Mouse (Mus musculus) MEL (cell line): ENCODE data around the gene Ddx60. TPM values are rescaled to one million over a fixed set of nuclear protein-coding genes. Genes with fewer than 3 reads are reported as not detected.

Experiments
- DNase-seq: peaks from one replicate; pipeline ENCODE4 v3.0.0; 2011; ENCODE audit warnings: low read depth, low spot score
- H3K27ac ChIP-seq: 2 replicates; pipeline ENCODE4 v1.5.1; 2012; ENCODE audit warnings: low read depth, mild to moderate bottlenecking, control low read depth, low read length, moderate library complexity; ENCODE audit not compliant: control insufficient read depth
- H3K27me3 ChIP-seq, 2 experiments: fragments of 150-350 bp in 1 of 2; sonication (generic) in 1 of 2; 2 replicates each; pipeline ENCODE4 v1.6.1; 2012; ENCODE audit warnings: low read length in 2 of 2, mild to moderate bottlenecking in 2 of 2, improper control_type of control experiment in 1 of 2, moderate library complexity in 1 of 2; ENCODE audit not compliant: insufficient read depth in 2 of 2, control insufficient read depth in 1 of 2
- H3K36me3 ChIP-seq, 2 experiments: 2 replicates each; pipeline ENCODE4 v1.6.1; 2012 to 2014; ENCODE audit warnings: low read length in 2 of 2, improper control_type of control experiment in 1 of 2, inconsistent platforms in 1 of 2, mild to moderate bottlenecking in 1 of 2; ENCODE audit not compliant: insufficient read depth in 2 of 2, control insufficient read depth in 1 of 2
- H3K4me1 ChIP-seq, 2 experiments: fragments of 150-350 bp in 1 of 2; sonication (generic) in 1 of 2; 2 replicates each; pipeline ENCODE4 v1.6.1; 2012; ENCODE audit warnings: low read length in 2 of 2, improper control_type of control experiment in 1 of 2, mild to moderate bottlenecking in 1 of 2; ENCODE audit not compliant: insufficient read depth in 2 of 2, control insufficient read depth in 1 of 2
- H3K4me3 ChIP-seq, 2 experiments: fragments of 150-350 bp in 1 of 2; sonication (generic) in 1 of 2; 2 replicates each; pipeline ENCODE4 v1.5.1; 2012; ENCODE audit warnings: low read depth in 2 of 2, low read length in 2 of 2, mild to moderate bottlenecking in 2 of 2, moderate library complexity in 2 of 2, control low read depth in 1 of 2, improper control_type of control experiment in 1 of 2; ENCODE audit not compliant: control insufficient read depth in 1 of 2, insufficient read depth in 1 of 2
- H3K79me2 ChIP-seq: 2 replicates; pipeline ENCODE4 v1.6.1; 2012; ENCODE audit warnings: mild to moderate bottlenecking, low read length, moderate library complexity; ENCODE audit not compliant: control insufficient read depth, poor library complexity, insufficient read depth
- H3K9ac ChIP-seq: 2 replicates; pipeline ENCODE4 v1.6.1; 2012; ENCODE audit warnings: low read depth, mild to moderate bottlenecking, control low read depth, low read length, moderate library complexity; ENCODE audit not compliant: control insufficient read depth, poor library complexity, severe bottlenecking
- H3K9me3 ChIP-seq: fragments of 150-350 bp; sonication (generic); replicated peaks from 2 replicates; pipeline ENCODE4 v1.6.1; 2012; ENCODE audit warnings: mild to moderate bottlenecking, low read length, improper control_type of control experiment, moderate library complexity; ENCODE audit not compliant: insufficient read depth
- BHLHE40 ChIP-seq: IDR thresholded peaks from 2 replicates; pipeline ENCODE4 v1.6.1; 2012; ENCODE audit warnings: low read depth, mild to moderate bottlenecking, inconsistent platforms, low read length, improper control_type of control experiment, borderline replicate concordance
- CHD1 ChIP-seq: IDR thresholded peaks from 2 replicates; pipeline ENCODE4 v1.6.1; 2012; ENCODE audit warnings: low read depth, mild to moderate bottlenecking, inconsistent platforms, low read length, improper control_type of control experiment
- CTCF ChIP-seq, 3 experiments: IDR thresholded peaks in 2 of 3; conservative IDR thresholded peaks in 1 of 3; 2 replicates each; pipeline ENCODE4 v1.5.1; 2011 to 2012; ENCODE audit warnings: low read length in 3 of 3, low read depth in 2 of 3, mild to moderate bottlenecking in 2 of 3, improper control_type of control experiment in 1 of 3, inconsistent platforms in 1 of 3, mixed read lengths in 1 of 3, moderate library complexity in 1 of 3; ENCODE audit not compliant: control insufficient read depth in 1 of 3, insufficient read depth in 1 of 3, poor library complexity in 1 of 3, severe bottlenecking in 1 of 3
- EP300 ChIP-seq, 2 experiments: IDR thresholded peaks; 2 replicates each; pipeline ENCODE4 v1.6.1; 2011; ENCODE audit warnings: improper control_type of control experiment in 2 of 2, low read length in 2 of 2, low read depth in 1 of 2, mild to moderate bottlenecking in 1 of 2
- KAT2A ChIP-seq: conservative IDR thresholded peaks from 2 replicates; pipeline ENCODE4 v1.6.1; 2012; ENCODE audit warnings: low read depth, low read length, improper control_type of control experiment, inconsistent platforms
- MAZ ChIP-seq: IDR thresholded peaks from 2 replicates; pipeline ENCODE4 v1.6.1; 2012; ENCODE audit warnings: low read depth, mild to moderate bottlenecking, inconsistent platforms, low read length, improper control_type of control experiment
- MEF2A ChIP-seq: IDR thresholded peaks from 2 replicates; pipeline ENCODE4 v1.6.1; 2014; ENCODE audit warnings: low read depth, mild to moderate bottlenecking, inconsistent platforms, low read length, improper control_type of control experiment; ENCODE audit not compliant: poor library complexity, insufficient replicate concordance, severe bottlenecking; ENCODE audit errors: extremely low read depth
- NELFE ChIP-seq: IDR thresholded peaks from 2 replicates; pipeline ENCODE4 v1.6.1; 2011; ENCODE audit warnings: low read depth, low read length, improper control_type of control experiment
- NRF1 ChIP-seq: IDR thresholded peaks from 2 replicates; pipeline ENCODE4 v1.6.1; 2014; ENCODE audit warnings: low read depth, mild to moderate bottlenecking, inconsistent platforms, low read length, improper control_type of control experiment, moderate library complexity; ENCODE audit not compliant: poor library complexity, insufficient read depth, severe bottlenecking
- POLR2AphosphoS2 ChIP-seq: IDR thresholded peaks from 2 replicates; pipeline ENCODE4 v1.6.1; 2011; ENCODE audit warnings: low read length, improper control_type of control experiment
- RAD21 ChIP-seq: IDR thresholded peaks from 2 replicates; pipeline ENCODE4 v1.6.1; 2011; ENCODE audit warnings: mild to moderate bottlenecking, low read depth, low read length, improper control_type of control experiment
- TBP ChIP-seq: IDR thresholded peaks from 2 replicates; pipeline ENCODE4 v1.8.0; 2011; ENCODE audit warnings: low read depth, low read length, improper control_type of control experiment
- TCF12 ChIP-seq: IDR thresholded peaks from 2 replicates; pipeline ENCODE4 v1.6.1; 2014; ENCODE audit warnings: low read depth, mild to moderate bottlenecking, inconsistent platforms, low read length, improper control_type of control experiment, moderate library complexity
- ZC3H11A ChIP-seq: IDR thresholded peaks from 2 replicates; pipeline ENCODE4 v1.6.1; 2012; ENCODE audit warnings: low read depth, mild to moderate bottlenecking, inconsistent platforms, low read length, improper control_type of control experiment
- ZKSCAN1 ChIP-seq: IDR thresholded peaks from 2 replicates; pipeline ENCODE4 v1.6.1; 2012; ENCODE audit warnings: low read depth, mild to moderate bottlenecking, inconsistent platforms, low read length, improper control_type of control experiment, moderate library complexity
- ZMIZ1 ChIP-seq: IDR thresholded peaks from 2 replicates; pipeline ENCODE4 v1.6.1; 2012; ENCODE audit warnings: low read depth, mild to moderate bottlenecking, inconsistent platforms, low read length, improper control_type of control experiment, moderate library complexity
- ZNF384 ChIP-seq: IDR thresholded peaks from 2 replicates; pipeline ENCODE4 v1.6.1; 2012; ENCODE audit warnings: low read depth, mild to moderate bottlenecking, inconsistent platforms, low read length, improper control_type of control experiment
- polyA plus RNA-seq, 2 experiments: library from polyadenylated mRNA; stranded (reverse) in 1 of 2; unstranded in 1 of 2; fragments of >175 nt in 1 of 2; fragments of >200 nt in 1 of 2; gene quantifications; 2 replicates each; pipeline versions ENCODE4 v1.2.1 to v1.2.4; 2012; ENCODE audit warnings: low replicate concordance in 2 of 2, low read depth in 1 of 2; ENCODE audit not compliant: insufficient read length in 2 of 2, insufficient read depth in 1 of 2, missing spikeins in 1 of 2
- total RNA-seq: library from RNA; depleted of rRNA; stranded (reverse); fragments of 300-350 nt; gene quantifications from 2 replicates; pipeline ENCODE4 v1.2.3, GENCODE M21; 2012

The Ddx60 gene
- total and polyA plus RNA-seq, 3 experiments: not detected

- H3K27me3 ChIP-seq: no peaks in the 10 kb centered on the region
- TF ChIP-seq ZNF384 (no peak), MAZ (no peak), KAT2A (no peak), RAD21 (no peak), CTCF (IDR thresholded peaks at IDR 0.05 in 2 of 3, conservative IDR thresholded peaks at IDR 0.05 in 1 of 3; ENCODE audit: control insufficient read depth in 1 of 3, insufficient read depth in 1 of 3, low read depth in 2 of 3, low read length in 3 of 3, poor library complexity in 1 of 3, severe bottlenecking in 1 of 3) (peak in 1 of 3 experiments; percentile 14; a peak in 1 of 6 replicates)
- no peak overlapping the region for H3K4me3 ChIP-seq
- no peaks in the 10 kb centered on the region for H3K79me2 ChIP-seq
- no peak overlapping the region for H3K9ac ChIP-seq
- no peak for DNase-seq
- H3K9me3 ChIP-seq: no peaks in the 10 kb centered on the region
- H3K4me1 ChIP-seq: no peaks in the 10 kb centered on the region
- no peaks in the 10 kb centered on the region for H3K36me3 ChIP-seq
- no peak overlapping the region for H3K27ac ChIP-seq
Measured at GRCm38 (mm10) chr8:62060357-62060756, 132.5 kb downstream of the Ddx60 start.

GRCm38 (mm10) chr8:62068305-62068704 lies 140.4 kb downstream of the Ddx60 start:
- no peaks in the 10 kb centered on the region for H3K4me1 ChIP-seq
- H3K27me3 ChIP-seq: no peaks in the 10 kb centered on the region
- H3K36me3 ChIP-seq: no peaks in the 10 kb centered on the region
- H3K9me3 ChIP-seq: no peaks in the 10 kb centered on the region
- TF ChIP-seq NELFE: no peak
- no peak for TF ChIP-seq ZKSCAN1
- TF ChIP-seq RAD21: no peak
- TF ChIP-seq TBP: no peak
- TF ChIP-seq MEF2A: no peak
- TF ChIP-seq EP300 (IDR thresholded peaks at IDR 0.05; ENCODE audit: low read depth in 1 of 2, low read length in 2 of 2): no peak
- no peak for TF ChIP-seq BHLHE40
- no peak for TF ChIP-seq CHD1
- TF ChIP-seq NRF1: no peak
- no peak for TF ChIP-seq TCF12
- no peak for TF ChIP-seq ZNF384
- TF ChIP-seq ZMIZ1: no peak
- TF ChIP-seq ZC3H11A: no peak
- TF ChIP-seq POLR2AphosphoS2: no peak
- H3K4me3 ChIP-seq: no peak overlapping the region
- no peaks in the 10 kb centered on the region for H3K79me2 ChIP-seq
- no peak overlapping the region for H3K9ac ChIP-seq
- DNase-seq: no peak
- no peak overlapping the region for H3K27ac ChIP-seq
